Mouse (Mus musculus): ENCODE measurements around the gene Armcx2.

DNA sequence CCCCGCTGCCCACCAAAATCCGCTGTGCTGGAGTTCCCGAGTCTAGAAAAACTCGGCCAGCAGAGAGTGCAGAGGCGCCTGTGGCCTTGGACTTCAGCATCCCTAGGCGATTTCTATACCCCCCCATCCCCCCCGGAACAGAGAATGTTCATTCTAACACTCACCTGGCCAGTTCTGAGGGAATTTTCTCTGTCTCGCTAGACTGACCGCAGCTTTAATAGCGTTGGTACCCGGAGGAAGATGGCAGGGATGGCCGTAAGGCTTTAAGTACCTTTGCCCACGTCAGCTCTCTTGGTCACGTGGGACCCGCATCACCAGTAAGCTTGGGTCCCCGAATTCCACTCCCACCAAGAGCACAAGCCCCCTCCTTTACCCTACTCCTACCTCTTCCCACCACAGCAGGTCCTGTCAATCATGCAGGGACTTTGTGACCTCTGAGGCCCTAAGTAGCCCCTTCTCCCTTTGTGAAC is at the start of gene Armcx2:
- TF ChIP-seq CTCF (IDR thresholded peaks at IDR 0.05; ENCODE audit: low read depth, low read length) (no peak), GATA2 (IDR thresholded peaks at IDR 0.05; ENCODE audit: borderline replicate concordance, low read depth, low read length) (no peak)

Data from G1E (cell line).